Mouse (Mus musculus): ENCODE measurements at regions not wholly inside any gene's neighbourhood (a gene's known extent, or its start where the extent isn't known, plus 50 kb on each side); places are given as distances from the start of the nearest gene placed in this dataset.

- TF ChIP-seq CTCF (conservative IDR thresholded peaks at IDR 0.05; ENCODE audit: low read length) (no peak), NANOG (IDR thresholded peaks at IDR 0.05; ENCODE audit: borderline replicate concordance, low read length) (no peak)
Observed at GRCm38 (mm10) chr5:141160956-141161355, 80.3 kb upstream of the Sdk1 start.

Measured in E14TG2a.4 (cell line).